Mouse (Mus musculus): ENCODE results near the gene Rexo2.
A peak's percentile ranks its signal among the peaks of the same experiment; 100 is the strongest.
"Not testable (repeated sequence)": the region's sequence is repeated elsewhere in the genome, so short reads cannot be mapped to it uniquely, and the experiment has no call there.

Rexo2 gene

GRCm38 (mm10) chr9:48480411-48481213 is at the start of gene Rexo2:
Gene Rexo2, minus strand, starts transcription at chr9:48480623.
- peak; percentile 93 for DNase-seq (ENCODE audit: low read depth, low spot score)

- no peak for DNase-seq (ENCODE audit: low read depth, low spot score)
Measured at GRCm38 (mm10) chr9:48526520-48526919, 46.1 kb upstream of the Rexo2 start.

GRCm38 (mm10) chr9:48525566-48525965 is 45.1 kb upstream of the Rexo2 start:
- DNase-seq (ENCODE audit: low read depth, low spot score), result no peak

GRCm38 (mm10) chr9:48520405-48520804 is 40.0 kb upstream of the Rexo2 start:
- not testable (repeated sequence) for DNase-seq (ENCODE audit: low read depth, low spot score)

GRCm38 (mm10) chr9:48517372-48518130 is 37.1 kb upstream of the Rexo2 start:
- DNase-seq (ENCODE audit: low read depth, low spot score), result no peak

GRCm38 (mm10) chr9:48516615-48517371 is 36.4 kb upstream of the Rexo2 start:
- no peak for DNase-seq (ENCODE audit: low read depth, low spot score)

GRCm38 (mm10) chr9:48515332-48515731 is 34.9 kb upstream of the Rexo2 start:
- no peak for DNase-seq (ENCODE audit: low read depth, low spot score)

GRCm38 (mm10) chr9:48510134-48510533 is 29.7 kb upstream of the Rexo2 start:
- no peak for DNase-seq (ENCODE audit: low read depth, low spot score)

GRCm38 (mm10) chr9:48504741-48505365 is 24.4 kb upstream of the Rexo2 start:
- DNase-seq (ENCODE audit: low read depth, low spot score), result no peak

- DNase-seq (ENCODE audit: low read depth, low spot score), result no peak
Measured at GRCm38 (mm10) chr9:48503001-48503400, 22.6 kb upstream of the Rexo2 start.

GRCm38 (mm10) chr9:48501192-48501591 is 20.8 kb upstream of the Rexo2 start:
- DNase-seq (ENCODE audit: low read depth, low spot score), result no peak

- no peak for DNase-seq (ENCODE audit: low read depth, low spot score)
Measured at GRCm38 (mm10) chr9:48495548-48495932, 15.1 kb upstream of the Rexo2 start.

GRCm38 (mm10) chr9:48494817-48495547 is 14.6 kb upstream of the Rexo2 start, which contains the start of the genes Rbm7 and Gm5617:
Gene Rbm7, minus strand, starts transcription at chr9:48495299.
Gene Gm5617, plus strand, starts transcription at chr9:48495442.
- DNase-seq (ENCODE audit: low read depth, low spot score), result peak; percentile 96

GRCm38 (mm10) chr9:48481214-48482134 is 1.1 kb upstream of the Rexo2 start:
- no peak for DNase-seq (ENCODE audit: low read depth, low spot score)

- peak; percentile 6 for DNase-seq (ENCODE audit: low read depth, low spot score)
Measured at GRCm38 (mm10) chr9:48479838-48480410, 499 bp downstream of the Rexo2 start.

- DNase-seq (ENCODE audit: low read depth, low spot score), result no peak
Measured at GRCm38 (mm10) chr9:48478808-48479207, 1.6 kb downstream of the Rexo2 start.

GRCm38 (mm10) chr9:48476236-48477165 is 3.9 kb downstream of the Rexo2 start:
- DNase-seq (ENCODE audit: low read depth, low spot score), result no peak

GRCm38 (mm10) chr9:48474367-48474766 is 6.1 kb downstream of the Rexo2 start:
- DNase-seq (ENCODE audit: low read depth, low spot score), result no peak

All from mesoderm, embryonic 11.5 days (tissue).